Mouse (Mus musculus): Measurements from ENCODE around the gene Eif4g3. TPM values are rescaled to one million over a fixed set of nuclear protein-coding genes. Genes with fewer than 3 reads are reported as not detected.
A peak's percentile ranks its signal among the peaks of the same experiment; 100 is the strongest.

Gene Eif4g3
- polyA plus RNA-seq, 1 experiment = 72.1 TPM

GRCm38 (mm10) chr4:138217441-138217840, 224.6 kb downstream of the Eif4g3 start:
- no peak for DNase-seq
- WGBS = 1% methylated on average over 36 of the region's 36 CpGs

GRCm38 (mm10) chr4:138217951-138218685, 225.3 kb downstream of the Eif4g3 start:
- H3K36me3 ChIP-seq (ENCODE audit: control insufficient read depth, insufficient read depth, low read length) = no peaks in the 10 kb centered on the region; the same call in 1 of the 2 replicates
- no peaks in the 10 kb centered on the region for H3K27me3 ChIP-seq (ENCODE audit: control insufficient read depth, insufficient read depth, low read length)
- H3K4me1 ChIP-seq (replicated peaks; ENCODE audit: control insufficient read depth, insufficient read depth, low read length) = peaks cover 35% of the 10 kb centered on the region
- WGBS = 44% methylated on average over 11 of the region's 11 CpGs
- H3K4me3 ChIP-seq (ENCODE audit: control insufficient read depth, insufficient read depth, low read length) = peak overlapping the region; percentile 80
- peak overlapping the region; percentile 43; the same call in 1 of the 2 replicates for H3K27ac ChIP-seq (ENCODE audit: control insufficient read depth, insufficient read depth, low read length)
- DNase-seq = no peak
- TF ChIP-seq POLR2A (IDR thresholded peaks at IDR 0.05; ENCODE audit: control insufficient read depth, extremely low read depth, insufficient read depth, low read length, poor library complexity) = no peak
- no peak for TF ChIP-seq CTCF (IDR thresholded peaks at IDR 0.05; ENCODE audit: borderline replicate concordance, control insufficient read depth, extremely low read depth, insufficient read depth, low read length, poor library complexity)

More at GRCm38 (mm10) chr4:138217441-138217840, 224.6 kb downstream of the Eif4g3 start:
- H3K36me3 ChIP-seq (ENCODE audit: control insufficient read depth, insufficient read depth, low read length) = no peaks in the 10 kb centered on the region
- H3K27ac ChIP-seq (ENCODE audit: control insufficient read depth, insufficient read depth, low read length) = peak overlapping the region; percentile 59
- H3K27me3 ChIP-seq (ENCODE audit: control insufficient read depth, insufficient read depth, low read length) = no peaks in the 10 kb centered on the region
- H3K4me1 ChIP-seq (replicated peaks; ENCODE audit: control insufficient read depth, insufficient read depth, low read length) = peaks cover 31% of the 10 kb centered on the region
- TF ChIP-seq POLR2A (IDR thresholded peaks at IDR 0.05; ENCODE audit: control insufficient read depth, extremely low read depth, insufficient read depth, low read length, poor library complexity) (no peak), CTCF (IDR thresholded peaks at IDR 0.05; ENCODE audit: borderline replicate concordance, control insufficient read depth, extremely low read depth, insufficient read depth, low read length, poor library complexity) (no peak)
- H3K4me3 ChIP-seq (ENCODE audit: control insufficient read depth, insufficient read depth, low read length) = peak overlapping the region; percentile 80

- Histone ChIP-seq H3K27ac (ENCODE audit: control insufficient read depth, insufficient read depth, low read length) (no peak overlapping the region), H3K4me1 (replicated peaks; ENCODE audit: control insufficient read depth, insufficient read depth, low read length) (peaks cover 38% of the 10 kb centered on the region), H3K36me3 (ENCODE audit: control insufficient read depth, insufficient read depth, low read length) (peaks cover 8% of the 10 kb centered on the region), H3K27me3 (ENCODE audit: control insufficient read depth, insufficient read depth, low read length) (no peaks in the 10 kb centered on the region), H3K4me3 (ENCODE audit: control insufficient read depth, insufficient read depth, low read length) (no peak overlapping the region)
- no peak for DNase-seq
- 43% methylated on average over 5 of the region's 5 CpGs for WGBS
- TF ChIP-seq CTCF (IDR thresholded peaks at IDR 0.05; ENCODE audit: borderline replicate concordance, control insufficient read depth, extremely low read depth, insufficient read depth, low read length, poor library complexity) (no peak), POLR2A (IDR thresholded peaks at IDR 0.05; ENCODE audit: control insufficient read depth, extremely low read depth, insufficient read depth, low read length, poor library complexity) (no peak)
Observed at GRCm38 (mm10) chr4:138219331-138219730, 226.5 kb downstream of the Eif4g3 start.

- Histone ChIP-seq H3K27ac (ENCODE audit: control insufficient read depth, insufficient read depth, low read length) (peak overlapping the region; percentile 16; the same call in 1 of the 2 replicates), H3K27me3 (ENCODE audit: control insufficient read depth, insufficient read depth, low read length) (no peaks in the 10 kb centered on the region), H3K36me3 (ENCODE audit: control insufficient read depth, insufficient read depth, low read length) (peaks cover 22% of the 10 kb centered on the region), H3K4me1 (replicated peaks; ENCODE audit: control insufficient read depth, insufficient read depth, low read length) (peaks cover 35% of the 10 kb centered on the region), H3K4me3 (ENCODE audit: control insufficient read depth, insufficient read depth, low read length) (no peak overlapping the region)
- 34% methylated on average over 7 of the region's 7 CpGs for WGBS
- no peak for DNase-seq
- TF ChIP-seq POLR2A (IDR thresholded peaks at IDR 0.05; ENCODE audit: control insufficient read depth, extremely low read depth, insufficient read depth, low read length, poor library complexity) = no peak
- no peak for TF ChIP-seq CTCF (IDR thresholded peaks at IDR 0.05; ENCODE audit: borderline replicate concordance, control insufficient read depth, extremely low read depth, insufficient read depth, low read length, poor library complexity)
Observed at GRCm38 (mm10) chr4:138220761-138221160, 227.9 kb downstream of the Eif4g3 start.

GRCm38 (mm10) chr4:138221406-138221805, 228.6 kb downstream of the Eif4g3 start:
- Histone ChIP-seq H3K27me3 (ENCODE audit: control insufficient read depth, insufficient read depth, low read length) (no peaks in the 10 kb centered on the region), H3K4me1 (replicated peaks; ENCODE audit: control insufficient read depth, insufficient read depth, low read length) (peaks cover 34% of the 10 kb centered on the region), H3K4me3 (ENCODE audit: control insufficient read depth, insufficient read depth, low read length) (no peak overlapping the region), H3K36me3 (ENCODE audit: control insufficient read depth, insufficient read depth, low read length) (peaks cover 29% of the 10 kb centered on the region), H3K27ac (ENCODE audit: control insufficient read depth, insufficient read depth, low read length) (peak overlapping the region; percentile 65; the same call in 1 of the 2 replicates)
- WGBS = 53% methylated on average over 5 of the region's 5 CpGs
- no peak for DNase-seq
- TF ChIP-seq CTCF (IDR thresholded peaks at IDR 0.05; ENCODE audit: borderline replicate concordance, control insufficient read depth, extremely low read depth, insufficient read depth, low read length, poor library complexity) (no peak), POLR2A (IDR thresholded peaks at IDR 0.05; ENCODE audit: control insufficient read depth, extremely low read depth, insufficient read depth, low read length, poor library complexity) (no peak)

- peak; percentile 39 for DNase-seq
- H3K27me3 ChIP-seq (ENCODE audit: control insufficient read depth, insufficient read depth, low read length) = no peaks in the 10 kb centered on the region
- peak overlapping the region; percentile 96 for H3K27ac ChIP-seq (ENCODE audit: control insufficient read depth, insufficient read depth, low read length)
- peaks cover 39% of the 10 kb centered on the region for H3K36me3 ChIP-seq (ENCODE audit: control insufficient read depth, insufficient read depth, low read length)
- TF ChIP-seq CTCF (IDR thresholded peaks at IDR 0.05; ENCODE audit: borderline replicate concordance, control insufficient read depth, extremely low read depth, insufficient read depth, low read length, poor library complexity) = no peak
- TF ChIP-seq POLR2A (IDR thresholded peaks at IDR 0.05; ENCODE audit: control insufficient read depth, extremely low read depth, insufficient read depth, low read length, poor library complexity) = no peak
- 8% methylated on average over 5 of the region's 5 CpGs for WGBS
- H3K4me1 ChIP-seq (replicated peaks; ENCODE audit: control insufficient read depth, insufficient read depth, low read length) = peaks cover 34% of the 10 kb centered on the region
- no peak overlapping the region for H3K4me3 ChIP-seq (ENCODE audit: control insufficient read depth, insufficient read depth, low read length)
Observed at GRCm38 (mm10) chr4:138222396-138222795, 229.6 kb downstream of the Eif4g3 start.

Data from thymus, adult 2 months (tissue).